Mouse (Mus musculus) layer of hippocampus, postnatal 36 days (tissue): ENCODE measurements around the gene Sh3bp5l. TPM values are rescaled to one million over a fixed set of nuclear protein-coding genes. Genes with fewer than 3 reads are reported as not detected.
A peak's percentile ranks its signal among the peaks of the same experiment; 100 is the strongest.
"Not testable (repeated sequence)": the region's sequence is repeated elsewhere in the genome, so short reads cannot be mapped to it uniquely, and the experiment has no call there.

ENCODE experiments used
- DNase-seq, 2 experiments: peaks; one replicate each; pipeline ENCODE4 v3.0.0; 2022
- total RNA-seq, 2 experiments: library from RNA; stranded (reverse); gene quantifications; 2 replicates each; pipeline ENCODE4 v1.2.3; 2021

The Sh3bp5l gene
- total RNA-seq, 2 experiments from 2014 or later: 50.3 to 52.9 TPM

- peak; percentile 95 to 96 for DNase-seq
These were observed 7.5 kb upstream of the Sh3bp5l start for GRCm38 (mm10) chr11:58322824-58323569.

- no peak for DNase-seq
These were observed 6.8 kb upstream of the Sh3bp5l start for GRCm38 (mm10) chr11:58323570-58324340.

- DNase-seq: no peak
These were observed 5.8 kb upstream of the Sh3bp5l start for GRCm38 (mm10) chr11:58324614-58325229.

GRCm38 (mm10) chr11:58326781-58327180 lies 3.7 kb upstream of the Sh3bp5l start:
- no peak for DNase-seq

- peak in 1 of 2 experiments; percentile 19 for DNase-seq
These were observed 633 bp upstream of the Sh3bp5l start for GRCm38 (mm10) chr11:58329906-58330275.

- peak in 1 of 2 experiments; percentile 21 for DNase-seq
These were observed 598 bp downstream of the Sh3bp5l start for GRCm38 (mm10) chr11:58331149-58331495.

GRCm38 (mm10) chr11:58331546-58331945 lies 1.0 kb downstream of the Sh3bp5l start:
- DNase-seq: no peak

GRCm38 (mm10) chr11:58334746-58335145 lies 4.2 kb downstream of the Sh3bp5l start:
- DNase-seq: no peak

GRCm38 (mm10) chr11:58346745-58347144 lies 16.2 kb downstream of the Sh3bp5l start:
- DNase-seq: no peak

- DNase-seq: no peak
These were observed 20.1 kb downstream of the Sh3bp5l start for GRCm38 (mm10) chr11:58350628-58351027.

GRCm38 (mm10) chr11:58351179-58351578 lies 20.7 kb downstream of the Sh3bp5l start:
- DNase-seq: no peak

- DNase-seq: no peak
These were observed 22.4 kb downstream of the Sh3bp5l start for GRCm38 (mm10) chr11:58352681-58353548.

GRCm38 (mm10) chr11:58353709-58354108 lies 23.2 kb downstream of the Sh3bp5l start:
- DNase-seq: no peak

- no peak for DNase-seq
These were observed 24.0 kb downstream of the Sh3bp5l start for GRCm38 (mm10) chr11:58354476-58354875.

GRCm38 (mm10) chr11:58354927-58355326 lies 24.4 kb downstream of the Sh3bp5l start:
- no peak for DNase-seq

- DNase-seq: no peak
These were observed 26.5 kb downstream of the Sh3bp5l start for GRCm38 (mm10) chr11:58357042-58357441.

- no peak for DNase-seq
These were observed 27.5 kb downstream of the Sh3bp5l start for GRCm38 (mm10) chr11:58357844-58358534.

- DNase-seq: not testable (repeated sequence)
These were observed 32.0 kb downstream of the Sh3bp5l start for GRCm38 (mm10) chr11:58362562-58362961.

- DNase-seq: no peak
These were observed 33.9 kb downstream of the Sh3bp5l start for GRCm38 (mm10) chr11:58364454-58364853.

- not testable (repeated sequence) for DNase-seq
These were observed 35.7 kb downstream of the Sh3bp5l start for GRCm38 (mm10) chr11:58366191-58366590.

GRCm38 (mm10) chr11:58377273-58377672 lies 46.7 kb downstream of the Sh3bp5l start:
- no peak for DNase-seq

GRCm38 (mm10) chr11:58377686-58378085 lies 47.2 kb downstream of the Sh3bp5l start:
- no peak for DNase-seq
